Mouse (Mus musculus) adrenal gland, postnatal 25 days (tissue): ENCODE measurements at regions not wholly inside any gene's neighbourhood (a gene's known extent, or its start where the extent isn't known, plus 50 kb on each side); places are given as distances from the start of the nearest gene placed in this dataset.

ENCODE experiments used
- DNase-seq: peaks from one replicate; pipeline ENCODE4 v3.0.0; 2021; ENCODE audit warnings: mixed read lengths
- microRNA-seq, 2 experiments: library from miRNA; unstranded; fragments of <30 nt; microRNA quantifications; one replicate each; pipeline ENCODE4 v1.2.0; 2021

DNA sequence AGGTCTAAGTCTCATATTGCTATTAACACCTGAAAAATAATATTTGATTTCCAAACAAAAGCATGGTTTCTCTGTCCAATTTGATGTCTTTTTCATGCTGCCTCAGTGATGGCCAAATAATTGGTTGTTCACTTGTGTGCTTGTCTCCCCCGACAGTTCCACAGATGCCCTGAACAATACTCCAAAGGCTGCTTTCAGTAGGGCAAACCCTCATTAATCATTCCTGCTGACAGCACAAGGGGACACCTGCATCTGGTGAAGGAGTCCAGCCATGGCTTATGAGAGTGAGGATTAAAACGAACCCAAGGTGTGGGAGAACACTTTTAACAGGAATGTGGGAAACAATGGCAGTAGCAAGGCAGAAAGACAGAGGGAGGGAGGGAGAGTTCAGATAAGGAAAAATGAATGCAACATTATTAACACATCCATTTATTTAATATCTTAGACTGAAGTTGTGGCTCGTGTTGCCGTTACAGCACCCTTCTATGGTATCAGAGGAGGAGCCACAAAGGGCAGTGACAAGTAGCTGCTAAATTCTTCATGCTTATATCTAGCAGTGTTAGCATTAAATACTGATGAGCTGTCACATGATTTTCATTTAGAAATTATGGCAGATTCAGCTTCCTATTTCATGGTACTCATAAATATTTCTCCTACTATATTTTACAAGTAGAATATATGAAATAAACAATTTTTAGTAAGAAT is 501.8 kb upstream of the Mms22l start:
- no peak for DNase-seq

DNA sequence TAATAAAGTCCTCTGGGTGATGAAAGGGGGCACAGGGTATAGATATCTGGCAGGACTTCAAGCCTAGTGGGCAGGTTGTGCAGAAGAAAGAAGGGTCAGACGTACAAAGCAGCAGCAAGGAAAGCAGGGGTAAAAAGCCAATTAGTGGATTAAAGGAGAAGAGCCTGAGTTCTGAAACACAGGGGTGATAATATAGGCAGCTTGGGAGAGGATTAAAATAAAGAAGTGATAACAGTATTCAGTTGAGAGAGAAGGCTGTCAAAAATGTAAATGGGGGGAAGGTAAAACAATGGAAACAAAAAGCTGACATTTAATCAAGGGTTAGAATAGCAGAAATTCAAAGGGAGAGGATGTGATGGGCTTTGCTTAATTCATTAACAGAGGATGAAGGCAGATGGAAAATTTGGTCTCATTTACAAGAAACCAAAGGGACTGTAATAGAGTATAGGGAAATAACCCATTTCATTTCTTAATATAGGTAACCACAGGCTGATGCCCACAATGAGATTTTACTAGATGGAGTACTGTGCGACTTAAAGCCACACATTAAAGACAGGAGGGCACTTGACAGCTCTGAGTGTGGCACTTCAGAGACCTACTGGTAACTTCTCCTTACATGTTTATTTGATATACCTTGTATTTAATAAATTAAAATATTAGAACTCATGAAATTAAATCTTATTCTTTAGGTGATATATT is 489.8 kb upstream of the Mms22l start:
- DNase-seq: no peak

DNA sequence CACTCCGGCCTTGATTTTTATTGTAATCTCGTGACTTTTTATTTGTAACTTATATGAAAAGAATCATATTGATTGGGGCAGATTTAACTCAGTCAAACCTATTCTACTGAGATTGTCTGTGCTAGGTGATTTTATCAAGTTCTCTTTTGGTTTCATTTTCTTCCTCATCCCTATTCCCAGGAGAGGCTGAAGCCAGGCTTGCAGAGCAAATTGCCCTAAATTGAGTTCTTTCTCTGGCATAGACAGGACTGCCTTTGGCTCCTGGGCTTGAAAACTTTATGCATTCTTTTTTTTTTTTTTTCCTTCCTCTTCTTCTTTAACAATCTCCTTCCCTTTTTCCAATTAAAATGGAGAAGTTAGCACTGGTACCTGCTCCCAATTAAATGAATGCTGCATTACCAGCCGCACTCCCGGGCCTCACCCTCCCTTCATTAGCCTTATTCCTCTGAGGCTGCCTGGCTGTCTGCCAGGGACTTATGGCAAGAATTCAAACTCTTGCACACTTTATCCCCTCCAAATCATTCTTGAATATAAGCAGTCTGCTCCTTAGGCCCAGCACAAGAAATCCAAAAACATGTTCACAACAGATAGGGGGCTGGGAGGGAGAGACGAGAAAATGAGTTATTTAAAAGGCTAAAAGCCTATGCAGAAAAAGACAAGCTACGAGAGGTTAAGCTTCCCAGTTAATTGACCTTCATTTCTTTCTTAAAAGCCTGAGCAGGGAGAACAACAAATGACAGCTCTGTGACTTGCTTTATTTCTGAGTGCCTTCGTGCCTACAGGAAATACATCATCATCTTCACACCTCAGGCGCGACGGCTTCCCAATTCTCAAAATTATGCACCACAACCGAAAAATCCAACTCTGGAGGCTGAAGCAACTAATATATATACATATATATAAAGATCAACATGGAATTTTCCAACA is 476.8 kb upstream of the Mms22l start:
- DNase-seq: peak; percentile 50

Small RNAs in the stretch of these regions (microRNA-seq; reads per million reads assigned to microRNA genes)
- 0 reads per million in 2 experiments for gene Gm25978
